Mouse (Mus musculus) cerebellum, adult 18-20 months (tissue): ENCODE measurements at regions not wholly inside any gene's neighbourhood (a gene's known extent, or its start where the extent isn't known, plus 50 kb on each side); places are given as distances from the start of the nearest gene placed in this dataset.
A peak's percentile ranks its signal among the peaks of the same experiment; 100 is the strongest.

Experiments
- DNase-seq, 2 experiments: peaks; one replicate each; pipeline ENCODE4 v3.0.0; 2021

- no peak for DNase-seq
These were observed 107.2 kb upstream of the Tsc22d1 start for GRCm38 (mm10) chr14:76307603-76308002.

DNA sequence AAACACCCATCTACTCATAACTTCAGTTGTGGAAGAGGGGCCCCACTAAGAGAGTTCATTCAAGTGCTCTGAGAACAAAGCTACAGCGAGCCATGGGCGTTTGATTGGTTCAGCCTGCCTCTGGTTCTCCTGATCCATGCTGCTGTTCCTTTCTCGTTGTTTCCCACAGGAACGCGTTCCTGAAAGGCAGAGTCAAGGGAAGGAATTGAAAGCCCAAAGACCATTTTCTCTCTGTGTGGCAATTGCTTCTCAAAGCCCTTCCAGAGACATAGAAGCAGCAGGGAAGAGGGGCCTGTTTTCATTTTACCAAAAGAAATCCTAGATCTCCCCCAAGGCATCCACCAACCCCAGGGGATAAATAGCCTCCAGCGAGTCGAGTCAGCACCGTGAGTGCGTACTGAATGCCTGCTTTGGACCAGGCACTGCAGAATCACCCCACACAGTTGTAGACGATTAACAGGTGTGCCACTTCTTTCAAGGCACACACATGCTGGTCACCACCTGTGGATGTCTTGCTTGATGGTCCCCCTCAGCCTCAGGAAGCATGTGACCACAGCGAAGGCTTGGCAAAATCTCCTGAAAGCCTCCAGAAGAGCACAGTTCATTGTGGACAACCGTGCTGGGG lies 106.5 kb upstream of the Tsc22d1 start:
- DNase-seq = no peak

DNA sequence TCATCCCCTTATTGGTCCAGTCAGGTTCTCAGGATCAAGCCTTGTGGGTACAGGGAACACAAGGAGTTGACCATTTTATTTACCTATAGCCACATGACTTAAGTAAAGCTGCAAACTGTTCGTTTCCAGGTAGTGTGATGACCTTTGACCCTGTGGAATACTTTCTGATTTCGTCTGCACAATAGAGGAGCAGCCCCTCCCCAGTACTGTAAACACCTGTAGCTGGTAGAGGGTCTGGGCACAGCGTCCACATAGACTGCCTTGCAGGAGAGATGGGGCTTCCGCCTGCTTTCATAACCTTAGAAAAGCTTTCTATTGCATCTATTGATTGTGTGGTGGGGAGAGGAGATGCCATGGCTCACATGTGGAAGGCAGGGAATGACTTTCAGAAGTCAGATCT lies 105.2 kb upstream of the Tsc22d1 start:
- no peak for DNase-seq

GRCm38 (mm10) chr14:76310278-76310677 lies 104.5 kb upstream of the Tsc22d1 start:
- peak; percentile 63 to 65 for DNase-seq

- no peak for DNase-seq
These were observed 101.2 kb upstream of the Tsc22d1 start for GRCm38 (mm10) chr14:76313424-76314190.

DNA sequence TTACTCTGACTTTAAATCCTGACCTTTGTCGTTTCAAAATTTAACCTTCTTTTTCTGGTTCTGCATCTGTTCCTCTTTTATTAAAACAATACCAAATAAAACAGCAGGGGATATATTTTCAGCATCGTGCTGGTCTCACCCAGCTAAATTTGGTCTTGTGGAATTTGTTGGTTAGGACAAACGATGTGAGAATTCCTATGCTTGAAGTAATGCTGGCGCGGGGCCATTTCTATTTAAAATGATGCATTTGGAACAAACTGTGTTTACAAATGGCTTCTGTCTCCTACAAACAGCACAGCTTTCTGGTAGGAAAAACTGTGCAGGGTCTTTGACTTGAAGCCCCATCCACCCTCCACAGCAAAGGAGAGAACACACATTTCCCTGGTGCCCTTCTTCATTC lies 96.3 kb upstream of the Tsc22d1 start:
- DNase-seq = no peak

GRCm38 (mm10) chr14:76324246-76324645 lies 90.5 kb upstream of the Tsc22d1 start:
- DNase-seq = no peak

GRCm38 (mm10) chr14:76329983-76330382 lies 84.8 kb upstream of the Tsc22d1 start:
- DNase-seq = no peak

DNA sequence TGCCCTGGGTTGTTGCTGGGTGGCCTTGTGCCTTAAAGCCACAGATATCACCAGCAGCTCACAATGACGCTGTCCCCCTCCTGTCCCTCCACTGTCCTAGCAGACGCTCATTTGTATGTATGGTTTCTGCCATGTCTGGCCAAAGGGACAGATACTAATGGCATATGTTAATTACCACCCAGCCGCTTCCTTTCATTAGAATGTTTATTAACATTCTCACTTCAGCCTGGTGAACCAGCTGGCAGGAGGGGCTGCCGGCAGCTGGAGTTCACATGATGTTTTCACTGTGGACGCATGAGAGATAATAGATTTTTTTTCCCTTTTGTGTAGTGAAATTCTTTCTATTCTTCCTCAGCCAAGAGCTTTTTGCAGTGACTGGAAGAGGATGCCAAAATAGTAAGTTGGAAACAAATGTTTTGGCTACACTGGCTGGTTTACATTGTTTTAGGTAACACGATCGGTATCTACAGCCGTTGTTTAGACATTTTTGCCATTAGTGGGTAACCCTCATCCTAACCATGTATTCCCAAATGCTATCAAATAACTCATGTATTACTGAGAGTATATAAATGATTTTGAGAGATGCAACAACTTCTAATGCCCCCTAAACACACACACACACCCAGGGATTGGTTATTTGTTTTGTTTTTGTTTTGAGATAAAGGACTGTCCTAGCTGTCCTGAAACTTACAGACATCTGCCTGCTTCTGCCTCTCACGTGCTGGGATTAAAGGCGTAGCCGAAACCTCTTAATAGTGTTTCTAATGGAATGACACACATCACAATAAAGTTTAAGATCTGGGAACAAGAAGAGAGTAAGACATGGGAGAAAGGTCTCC lies 83.0 kb upstream of the Tsc22d1 start:
- no peak for DNase-seq

- no peak for DNase-seq
These were observed 82.4 kb upstream of the Tsc22d1 start for GRCm38 (mm10) chr14:76332336-76332703.

GRCm38 (mm10) chr14:76340789-76341188 lies 74.0 kb upstream of the Tsc22d1 start:
- no peak for DNase-seq

DNA sequence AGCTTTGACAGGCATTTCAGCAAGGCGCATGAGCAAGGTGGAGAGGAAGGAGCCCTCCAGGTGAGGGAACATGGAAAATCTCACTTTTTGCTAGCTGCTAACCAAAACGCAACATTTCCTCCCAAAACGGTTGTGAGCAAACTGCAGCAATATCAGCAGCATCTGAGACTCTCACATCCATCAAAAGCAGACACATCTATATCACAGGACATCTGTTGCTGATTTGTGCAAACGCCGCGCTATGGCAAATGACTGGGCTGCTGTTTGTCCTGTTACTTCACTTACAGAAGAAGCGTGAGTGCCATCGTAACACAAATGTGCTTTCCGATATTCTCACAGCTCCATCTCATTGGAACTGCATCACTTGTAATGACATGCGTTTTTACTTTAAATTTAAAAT lies 73.5 kb upstream of the Tsc22d1 start:
- no peak for DNase-seq

- no peak for DNase-seq
These were observed 62.9 kb upstream of the Tsc22d1 start for GRCm38 (mm10) chr14:76351856-76352255.

DNA sequence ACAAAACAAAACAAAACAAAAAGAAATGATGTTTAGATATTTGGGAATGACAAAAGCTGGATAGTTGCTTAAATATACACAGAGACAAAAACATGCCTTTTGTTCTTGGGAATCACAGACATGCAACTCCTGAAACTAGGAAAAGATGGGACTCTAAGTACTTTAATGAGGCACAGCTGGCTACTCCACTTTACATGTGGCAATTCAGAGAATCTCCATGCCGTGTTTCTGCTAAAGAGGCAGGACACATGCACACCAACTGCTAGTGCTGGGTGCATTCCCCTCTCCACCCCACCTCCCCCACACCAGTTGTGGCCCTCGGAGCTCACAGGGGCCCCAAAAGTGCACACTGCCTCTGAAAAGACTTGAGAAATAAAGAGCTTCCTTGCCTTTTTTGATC lies 58.6 kb upstream of the Tsc22d1 start:
- no peak for DNase-seq

DNA sequence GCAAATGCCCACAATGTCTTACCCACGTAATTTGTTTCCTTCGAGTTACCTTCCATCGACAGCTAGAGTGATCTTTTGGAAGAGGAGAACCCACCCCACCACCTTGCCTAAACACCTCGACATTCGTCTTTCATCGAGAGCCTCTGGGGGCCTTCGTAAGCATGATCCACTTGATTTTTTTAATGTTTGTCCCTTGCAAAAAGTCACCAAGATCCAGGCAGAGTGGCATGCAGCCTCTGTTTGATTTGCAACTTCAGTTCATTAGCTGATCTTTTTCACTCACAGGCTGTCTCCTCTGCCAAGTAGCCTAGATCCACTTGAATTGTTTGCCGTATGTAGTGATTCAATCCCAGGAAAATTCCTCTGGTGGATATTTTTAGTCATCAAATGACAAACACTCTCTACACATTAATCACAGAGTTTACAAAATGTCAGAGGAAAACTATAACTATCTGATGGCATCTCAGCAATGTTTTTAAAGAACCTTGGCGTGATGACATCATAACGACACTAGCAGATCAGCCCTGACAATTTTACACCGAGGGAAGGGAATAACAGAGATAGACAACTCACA lies 54.8 kb upstream of the Tsc22d1 start:
- DNase-seq = no peak

DNA sequence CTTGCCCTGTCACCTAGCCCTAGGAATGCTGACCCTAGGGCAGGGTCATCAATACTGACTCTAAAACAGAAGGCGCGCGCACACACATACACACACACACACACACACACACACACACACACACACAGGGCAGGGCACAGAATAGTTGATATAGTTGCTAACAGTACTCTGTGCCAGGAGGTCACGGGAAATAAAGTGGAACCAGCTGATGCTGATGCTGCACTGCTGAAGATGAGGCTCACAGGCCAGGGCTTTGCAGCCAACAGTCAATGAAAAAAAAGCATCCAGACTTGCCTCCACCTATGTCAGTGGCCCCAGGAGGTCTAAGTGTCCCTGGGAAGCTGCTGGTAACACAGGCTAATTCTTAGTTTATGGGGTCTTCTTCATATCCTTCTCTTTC lies 50.7 kb upstream of the Tsc22d1 start:
- no peak for DNase-seq
